Mouse (Mus musculus) hindbrain, embryonic 16.5 days (tissue): ENCODE measurements around the gene Map4k4. TPM values are rescaled to one million over a fixed set of nuclear protein-coding genes. Genes with fewer than 3 reads are reported as not detected.

Experiments used
- ATAC-seq: fragments of 200-750 bp; cut with Nextera tagmentation; 2 replicates; pipeline ENCODE4 v1.8.0; 2017; ENCODE audit warnings: moderate TSS enrichment, moderate library complexity
- H3K27ac ChIP-seq: fragments of 300-500 bp; sonication (generic); 2 replicates; pipeline ENCODE4 v1.5.1; 2014; ENCODE audit warnings: low read depth, mild to moderate bottlenecking, control low read depth, low read length, moderate library complexity
- H3K27me3 ChIP-seq: fragments of 300-500 bp; sonication (generic); replicated peaks from 2 replicates; pipeline ENCODE4 v1.6.1; 2014; ENCODE audit warnings: low read length; ENCODE audit not compliant: control insufficient read depth, insufficient read depth
- H3K36me3 ChIP-seq: fragments of 300-500 bp; sonication (generic); 2 replicates; pipeline ENCODE4 v1.6.1; 2014; ENCODE audit warnings: mild to moderate bottlenecking, low read length, moderate library complexity, mixed read lengths; ENCODE audit not compliant: control insufficient read depth, insufficient read depth
- H3K4me1 ChIP-seq: fragments of 300-500 bp; sonication (generic); 2 replicates; pipeline ENCODE4 v1.6.1; 2014; ENCODE audit warnings: low read depth, low read length; ENCODE audit not compliant: control insufficient read depth, insufficient read depth
- H3K4me2 ChIP-seq: fragments of 300-500 bp; sonication (generic); 2 replicates; pipeline ENCODE4 v1.6.1; 2014; ENCODE audit warnings: mild to moderate bottlenecking, low read length, control low read depth, moderate library complexity
- H3K4me3 ChIP-seq: fragments of 300-500 bp; sonication (generic); 2 replicates; pipeline ENCODE4 v1.5.1; 2014; ENCODE audit warnings: mild to moderate bottlenecking, low read length, control low read depth, moderate library complexity
- H3K9ac ChIP-seq: fragments of 300-500 bp; sonication (generic); 2 replicates; pipeline ENCODE4 v1.6.1; 2014; ENCODE audit warnings: low read depth, mild to moderate bottlenecking, control low read depth, low read length, moderate library complexity
- H3K9me3 ChIP-seq: fragments of 300-500 bp; sonication (generic); 2 replicates; pipeline ENCODE4 v1.6.1; 2014; ENCODE audit warnings: mild to moderate bottlenecking, low read length, moderate library complexity; ENCODE audit not compliant: control insufficient read depth
- WGBS: fragments of 180-500 bp; shearing (Covaris S2); extraction: QIAGEN DNeasy Blood & Tissue Kit; methylation state at CpG from one replicate; pipeline ENCODE4 v1.1.7; 2014; 5-methylcytosine and 5-hydroxymethylcytosine counted together
- polyA plus RNA-seq: library from polyadenylated mRNA; unstranded; fragments of >200 nt; fragmentation: Nextera tagmentation; extraction: Ambion mirVana; gene quantifications from 2 replicates; pipeline ENCODE4 v1.2.1, GENCODE M21; 2015

Gene Map4k4
- polyA plus RNA-seq, 1 experiment from 2014 or later, result 21.7 TPM

DNA sequence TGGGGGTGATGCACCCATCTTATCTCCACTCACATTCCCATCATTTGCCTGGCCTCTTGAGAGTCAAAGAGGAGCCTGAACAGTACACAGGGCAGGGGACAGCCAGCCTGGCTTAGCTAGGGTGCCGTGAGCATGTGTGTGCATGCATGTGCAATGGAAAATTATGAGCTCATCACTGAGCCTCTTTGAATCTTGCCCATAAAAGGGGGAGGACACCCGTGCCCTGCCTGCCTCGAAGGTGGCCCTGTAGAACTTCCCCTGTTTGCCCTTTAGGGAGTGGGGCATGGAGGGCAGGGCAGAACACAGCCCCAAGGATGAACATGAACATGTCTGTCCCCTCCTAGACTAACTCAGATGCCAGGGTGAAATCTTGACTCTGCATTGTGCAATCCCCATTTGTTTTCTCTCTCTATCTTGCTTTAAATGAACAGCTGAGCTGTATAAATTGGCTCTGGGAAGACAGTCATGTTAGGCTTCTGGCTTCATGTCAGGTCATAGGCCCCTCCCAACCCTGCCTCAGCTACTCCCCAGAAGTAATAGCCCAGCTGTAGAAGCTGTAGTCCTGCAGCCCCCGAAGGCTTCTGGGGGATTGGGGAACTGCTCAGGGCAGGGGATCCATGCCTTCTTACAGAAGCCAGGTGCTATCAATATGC, 158.5 kb downstream of the Map4k4 start:
- Histone ChIP-seq H3K27ac (no peak overlapping the region), H3K4me3 (no peak overlapping the region), H3K9ac (no peak overlapping the region), H3K27me3 (no peaks in the 10 kb centered on the region), H3K9me3 (no peaks in the 10 kb centered on the region), H3K36me3 (no peaks in the 10 kb centered on the region), H3K4me1 (no peaks in the 10 kb centered on the region; the same call in 1 of the 2 replicates), H3K4me2 (no peak overlapping the region)
- ATAC-seq, result no peak
- WGBS, result 83% methylated on average over 4 of the region's 4 CpGs

DNA sequence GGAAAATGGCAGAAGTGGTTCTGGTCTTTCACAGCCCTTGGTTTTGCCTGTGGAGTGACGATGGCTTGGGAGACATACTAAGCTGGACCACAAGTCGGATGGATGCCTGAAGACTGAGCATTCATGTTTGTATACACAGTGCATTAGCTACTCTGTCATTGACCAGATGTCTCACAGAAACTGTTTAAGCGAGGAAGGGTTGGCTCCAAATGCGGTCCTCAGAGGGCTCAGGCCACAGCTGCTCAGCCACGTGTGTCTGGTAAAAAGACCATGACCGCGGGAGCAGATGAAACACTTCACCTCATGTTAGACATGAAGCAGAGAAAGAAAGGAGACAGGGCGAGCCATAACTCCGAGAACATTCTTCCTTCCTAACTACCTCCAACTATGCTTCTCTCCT, 160.6 kb downstream of the Map4k4 start:
- no peaks in the 10 kb centered on the region for H3K27me3 ChIP-seq

DNA sequence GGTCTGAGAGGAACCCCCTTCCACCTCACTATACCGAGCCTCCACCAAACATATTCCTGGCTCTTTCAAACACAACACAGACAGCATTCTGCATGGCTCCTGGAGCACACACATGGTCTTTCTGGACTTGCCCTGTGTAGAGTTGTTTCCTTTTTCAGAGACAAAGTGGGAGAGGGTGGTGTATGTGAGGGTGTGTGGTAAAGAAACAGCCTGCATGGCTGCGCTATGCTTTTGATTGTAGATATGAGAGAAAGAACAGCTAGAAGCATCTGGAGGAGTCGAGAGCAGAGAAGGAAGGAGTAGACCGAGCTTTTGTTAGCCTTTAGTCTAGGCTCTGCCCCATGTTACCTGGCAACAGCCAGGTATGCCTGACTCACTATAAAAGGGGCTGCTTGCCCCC, 162.7 kb downstream of the Map4k4 start:
- Histone ChIP-seq H3K27me3 (no peaks in the 10 kb centered on the region), H3K9ac (no peak overlapping the region), H3K4me3 (no peak overlapping the region), H3K27ac (no peak overlapping the region), H3K9me3 (no peaks in the 10 kb centered on the region), H3K4me2 (no peak overlapping the region), H3K36me3 (no peaks in the 10 kb centered on the region), H3K4me1 (no peaks in the 10 kb centered on the region; the same call in 1 of the 2 replicates)
- 55% methylated on average over 4 of the region's 4 CpGs for WGBS
- ATAC-seq, result 0 out of 2 replicates have a peak, but pooled peaks have one; percentile 21

More for the DNA sequence above, 160.6 kb downstream of the Map4k4 start:
- Histone ChIP-seq H3K9me3 (no peaks in the 10 kb centered on the region), H3K4me2 (no peak overlapping the region), H3K36me3 (no peaks in the 10 kb centered on the region), H3K27ac (no peak overlapping the region), H3K9ac (no peak overlapping the region), H3K4me3 (no peak overlapping the region), H3K4me1 (no peaks in the 10 kb centered on the region; the same call in 1 of the 2 replicates)
- WGBS, result 64% methylated on average over 9 of the region's 9 CpGs
- ATAC-seq, result no peak

DNA sequence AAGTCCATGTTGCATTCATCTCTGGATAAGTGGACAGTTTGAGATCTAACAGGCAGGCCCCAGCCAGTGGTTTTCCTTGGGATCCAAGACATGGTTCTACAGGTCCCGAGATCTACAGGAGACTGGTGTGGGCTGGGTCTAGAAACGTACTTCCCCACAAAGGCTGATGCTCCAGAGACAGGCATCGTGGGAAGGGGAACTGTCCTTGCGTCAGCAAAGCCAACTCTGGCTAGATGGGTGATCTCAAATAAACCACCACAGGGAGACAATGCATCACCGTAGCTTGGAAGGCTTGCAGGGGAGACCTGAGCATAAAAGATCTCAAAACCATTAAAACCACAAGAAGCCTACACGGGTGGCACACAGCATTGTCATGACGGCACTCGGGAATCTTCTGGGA, 163.8 kb downstream of the Map4k4 start:
- Histone ChIP-seq H3K9me3 (no peaks in the 10 kb centered on the region), H3K4me3 (no peak overlapping the region), H3K36me3 (no peaks in the 10 kb centered on the region), H3K4me2 (no peak overlapping the region), H3K4me1 (no peaks in the 10 kb centered on the region; the same call in 1 of the 2 replicates), H3K27me3 (no peaks in the 10 kb centered on the region), H3K27ac (no peak overlapping the region), H3K9ac (no peak overlapping the region)
- ATAC-seq, result no peak
- 89% methylated on average over 8 of the region's 8 CpGs for WGBS

DNA sequence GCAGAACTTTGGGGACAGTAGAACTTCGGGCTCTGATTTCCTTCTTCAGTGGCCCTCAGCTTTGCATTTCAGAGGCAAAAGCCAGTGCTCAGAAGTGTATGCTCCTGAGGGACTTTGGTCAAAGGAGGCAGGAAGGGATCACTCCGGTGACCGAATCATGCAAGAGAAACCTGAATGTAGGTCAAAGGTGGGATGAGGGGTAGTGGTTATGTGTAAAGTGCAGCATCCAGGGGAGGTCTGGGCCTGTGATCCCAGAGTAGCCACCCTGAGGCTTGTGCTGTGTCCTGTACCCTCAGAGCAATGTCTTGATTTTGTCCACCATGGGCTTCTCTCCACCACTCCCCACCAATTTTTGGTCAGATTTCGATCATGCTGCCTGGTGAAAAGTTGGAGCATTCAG, 171.8 kb downstream of the Map4k4 start:
- no peak overlapping the region for H3K9ac ChIP-seq
- H3K27me3 ChIP-seq, result no peaks in the 10 kb centered on the region
- H3K27ac ChIP-seq, result no peak overlapping the region
- no peaks in the 10 kb centered on the region for H3K36me3 ChIP-seq
- H3K4me2 ChIP-seq, result no peak overlapping the region
- H3K9me3 ChIP-seq, result no peaks in the 10 kb centered on the region
- ATAC-seq, result no peak
- H3K4me1 ChIP-seq, result no peaks in the 10 kb centered on the region
- WGBS, result 81% methylated on average over 4 of the region's 4 CpGs
- no peak overlapping the region for H3K4me3 ChIP-seq

DNA sequence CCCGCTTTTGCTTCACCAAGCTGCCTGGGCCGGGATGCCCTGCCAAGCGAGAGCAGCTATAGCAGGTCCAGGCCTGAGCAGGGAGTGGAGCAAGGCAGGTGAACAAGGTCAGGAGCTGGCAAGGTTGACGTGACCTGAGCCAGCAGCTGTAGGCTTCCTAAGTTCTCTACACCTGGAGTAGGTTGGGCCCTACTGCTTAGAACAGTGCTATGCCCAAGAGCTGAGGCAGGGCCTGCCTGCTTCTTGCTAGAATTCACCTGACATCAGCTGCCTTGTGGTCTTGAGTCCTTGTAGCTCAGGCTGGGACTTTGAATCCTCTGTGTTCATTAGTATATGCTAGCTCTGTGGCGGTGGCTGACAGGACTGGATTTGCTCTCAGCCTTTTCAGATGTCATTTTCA, 173.1 kb downstream of the Map4k4 start, which contains the start of gene Il1r2:
Gene Il1r2 (plus strand): TSS at position 301 of the 400 bp plus-strand sequence.
- ATAC-seq, result no peak
- Histone ChIP-seq H3K9me3 (no peaks in the 10 kb centered on the region), H3K4me3 (no peak within 1 kb of the TSS), H3K4me2 (no peak within 1 kb of the TSS), H3K36me3 (no peaks in the 10 kb centered on the region), H3K27me3 (no peaks in the 10 kb centered on the region), H3K9ac (no peak within 1 kb of the TSS), H3K27ac (no peak within 1 kb of the TSS), H3K4me1 (no peaks in the 10 kb centered on the region)
- WGBS, result 96% methylated on average over 5 of the region's 5 CpGs

Other genes starting within 250 kb of the Map4k4 start
- gene Creg2, start 249.4 kb upstream of the Map4k4 start, polyA plus RNA-seq, result 9.4 and 12.5 TPM in 2 replicates
- gene Rfx8, start 179.9 kb upstream of the Map4k4 start, polyA plus RNA-seq, result 0.23 and 0.30 TPM in 2 replicates
- not detected in 2 replicates for gene Gm3646, start 95.6 kb upstream of the Map4k4 start, polyA plus RNA-seq
- 1.2 TPM in 2 replicates for gene Il1r2, start 173.2 kb downstream of the Map4k4 start, polyA plus RNA-seq